Mouse (Mus musculus) G1E (cell line): ENCODE data around the gene Scmh1. TPM values are rescaled to one million over a fixed set of nuclear protein-coding genes. Genes with fewer than 3 reads are reported as not detected.

ENCODE experiments used
- ATAC-seq: 2 replicates; pipeline ENCODE4 v1.8.0; 2016; ENCODE audit warnings: mild to moderate bottlenecking; ENCODE audit not compliant: insufficient number of reproducible peaks, poor library complexity, low FRiP score, severe bottlenecking; ENCODE audit errors: extremely low read depth
- DNase-seq: peaks from one replicate; pipeline ENCODE4 v3.0.0; 2012; ENCODE audit warnings: low spot score
- H3K27me3 ChIP-seq: 2 replicates; pipeline ENCODE4 v1.6.1; 2012; ENCODE audit warnings: mild to moderate bottlenecking, low read length, inconsistent platforms; ENCODE audit not compliant: insufficient read depth
- H3K36me3 ChIP-seq: replicated peaks from 2 replicates; pipeline ENCODE3; 2012; ENCODE audit warnings: mild to moderate bottlenecking, inconsistent platforms
- H3K4me1 ChIP-seq: 2 replicates; pipeline ENCODE4 v1.6.1; 2012; ENCODE audit warnings: low read depth, low read length, inconsistent platforms, mixed read lengths; ENCODE audit not compliant: insufficient read depth
- H3K4me3 ChIP-seq: 2 replicates; pipeline ENCODE4 v1.5.1; 2012; ENCODE audit warnings: low read depth, mild to moderate bottlenecking, inconsistent platforms, low read length, moderate library complexity, mixed read lengths
- H3K9me3 ChIP-seq: replicated peaks from 2 replicates; pipeline ENCODE4 v1.6.1; 2012; ENCODE audit warnings: inconsistent platforms
- CTCF ChIP-seq: IDR thresholded peaks from 2 replicates; pipeline ENCODE4 v1.5.1; 2012; ENCODE audit warnings: low read depth, low read length, inconsistent platforms, mixed read lengths
- GATA1 ChIP-seq: IDR thresholded peaks from 2 replicates; pipeline ENCODE4 v1.6.1; 2012; ENCODE audit warnings: borderline replicate concordance, low read length, inconsistent platforms, mixed read lengths
- GATA2 ChIP-seq: IDR thresholded peaks from 2 replicates; pipeline ENCODE4 v1.6.1; 2012; ENCODE audit warnings: low read depth, low read length, inconsistent platforms, borderline replicate concordance
- POLR2AphosphoS5 ChIP-seq: IDR thresholded peaks from 2 replicates; pipeline ENCODE4 v1.6.1; 2012; ENCODE audit warnings: low read depth, low read length, inconsistent platforms; ENCODE audit not compliant: insufficient replicate concordance
- TAL1 ChIP-seq: conservative IDR thresholded peaks from 2 replicates; pipeline ENCODE4 v1.6.1; 2012; ENCODE audit warnings: low read depth, low read length, inconsistent platforms, mixed read lengths
- polyA plus RNA-seq: library from polyadenylated mRNA; stranded (reverse); fragments of >175 nt; gene quantifications from 2 replicates; pipeline ENCODE4 v1.2.3, GENCODE M21; 2012
- total RNA-seq, 2 experiments: library from RNA; stranded (forward) in 1 of 2; stranded (reverse) in 1 of 2; fragments of 200-1000 nt in 1 of 2; fragments of >200 nt in 1 of 2; fragmentation: Nextera tagmentation in 1 of 2; gene quantifications; 2 replicates each; pipeline ENCODE4 v1.2.3; 2014 to 2017

The Scmh1 gene
- total and polyA plus RNA-seq, 3 experiments: 0.44 TPM; not detected in 2

- no peak overlapping the region for H3K4me3 ChIP-seq
- no peak for TF ChIP-seq GATA1
- no peaks in the 10 kb centered on the region for H3K36me3 ChIP-seq
- no peaks in the 10 kb centered on the region for H3K9me3 ChIP-seq
- DNase-seq: no peak
- ATAC-seq: no peak
- H3K4me1 ChIP-seq: no peaks in the 10 kb centered on the region
- H3K27me3 ChIP-seq: peaks cover 8% of the 10 kb centered on the region
Measured at GRCm38 (mm10) chr4:120514366-120514765, 109.3 kb downstream of the Scmh1 start.

- TF ChIP-seq GATA2 (no peak), POLR2AphosphoS5 (no peak), TAL1 (no peak)
- DNase-seq (no peak), ATAC-seq (no peak)
- H3K4me3 ChIP-seq: no peak overlapping the region
- H3K36me3 ChIP-seq: no peaks in the 10 kb centered on the region
- peaks cover 13% of the 10 kb centered on the region for H3K27me3 ChIP-seq
- no peaks in the 10 kb centered on the region for H3K9me3 ChIP-seq
- H3K4me1 ChIP-seq: no peaks in the 10 kb centered on the region
Measured at GRCm38 (mm10) chr4:120516491-120516890, 111.4 kb downstream of the Scmh1 start.

GRCm38 (mm10) chr4:120516907-120517306 lies 111.8 kb downstream of the Scmh1 start:
- ATAC-seq (no peak), DNase-seq (no peak)
- no peaks in the 10 kb centered on the region for H3K4me1 ChIP-seq
- peaks cover 14% of the 10 kb centered on the region for H3K27me3 ChIP-seq
- TF ChIP-seq GATA1 (no peak), TAL1 (no peak), GATA2 (no peak), CTCF (no peak)
- no peaks in the 10 kb centered on the region for H3K9me3 ChIP-seq
- no peaks in the 10 kb centered on the region for H3K36me3 ChIP-seq
- H3K4me3 ChIP-seq: no peak overlapping the region

GRCm38 (mm10) chr4:120517335-120517734 lies 112.3 kb downstream of the Scmh1 start:
- Histone ChIP-seq H3K27me3 (peaks cover 17% of the 10 kb centered on the region), H3K36me3 (no peaks in the 10 kb centered on the region), H3K9me3 (no peaks in the 10 kb centered on the region), H3K4me1 (no peaks in the 10 kb centered on the region), H3K4me3 (no peak overlapping the region)
- DNase-seq (no peak), ATAC-seq (no peak; the same call in 1 of the 2 replicates)
- no peak for TF ChIP-seq CTCF
- TF ChIP-seq POLR2AphosphoS5: no peak
- no peak for TF ChIP-seq GATA2
- no peak for TF ChIP-seq GATA1
- no peak for TF ChIP-seq TAL1

- H3K4me1 ChIP-seq: no peaks in the 10 kb centered on the region
- no peaks in the 10 kb centered on the region for H3K36me3 ChIP-seq
- no peaks in the 10 kb centered on the region for H3K9me3 ChIP-seq
- TF ChIP-seq TAL1 (no peak), GATA2 (no peak), CTCF (no peak), GATA1 (no peak), POLR2AphosphoS5 (no peak)
- no peak for DNase-seq
- no peak overlapping the region for H3K4me3 ChIP-seq
- peaks cover 30% of the 10 kb centered on the region for H3K27me3 ChIP-seq
- no peak for ATAC-seq
Measured at GRCm38 (mm10) chr4:120521761-120522160, 116.7 kb downstream of the Scmh1 start.

- TF ChIP-seq GATA2: no peak
- TF ChIP-seq TAL1: no peak
- no peak for TF ChIP-seq GATA1
- TF ChIP-seq CTCF: no peak
- no peak for TF ChIP-seq POLR2AphosphoS5
- H3K36me3 ChIP-seq: no peaks in the 10 kb centered on the region
Measured at GRCm38 (mm10) chr4:120522351-120522750, 117.3 kb downstream of the Scmh1 start.

DNA sequence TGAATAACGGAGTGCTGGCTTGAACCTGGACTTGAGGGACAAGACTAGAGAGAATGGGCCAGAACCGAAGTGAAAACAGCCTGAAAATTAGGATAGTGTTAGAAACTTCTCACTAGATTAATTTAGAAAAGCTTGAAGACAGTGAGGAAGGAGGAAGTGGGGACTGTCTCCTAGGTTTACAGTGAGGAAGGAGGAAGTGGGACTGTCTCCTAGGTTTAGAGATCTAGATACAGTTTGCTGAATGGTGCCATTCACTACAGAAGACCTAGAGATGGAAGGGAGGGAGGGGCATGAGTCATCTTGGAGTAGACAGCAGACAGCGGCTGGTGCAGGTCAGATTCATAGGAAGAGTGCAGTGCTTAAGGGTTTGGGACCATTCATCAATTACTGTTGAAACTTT lies 118.0 kb downstream of the Scmh1 start:
- ATAC-seq: no peak
- no peak for DNase-seq
- TF ChIP-seq POLR2AphosphoS5 (no peak), GATA2 (no peak), TAL1 (no peak), CTCF (no peak), GATA1 (no peak)
- H3K4me3 ChIP-seq: no peak overlapping the region
- H3K27me3 ChIP-seq: peaks cover 33% of the 10 kb centered on the region
- no peaks in the 10 kb centered on the region for H3K9me3 ChIP-seq
- no peaks in the 10 kb centered on the region for H3K36me3 ChIP-seq
- H3K4me1 ChIP-seq: no peaks in the 10 kb centered on the region

More at GRCm38 (mm10) chr4:120522351-120522750, 117.3 kb downstream of the Scmh1 start:
- Histone ChIP-seq H3K4me3 (no peak overlapping the region), H3K4me1 (no peaks in the 10 kb centered on the region), H3K27me3 (peaks cover 30% of the 10 kb centered on the region), H3K9me3 (no peaks in the 10 kb centered on the region)
- no peak for ATAC-seq
- DNase-seq: no peak
